Mouse (Mus musculus): ENCODE measurements around the gene Prkg1. TPM values are rescaled to one million over a fixed set of nuclear protein-coding genes. Genes with fewer than 3 reads are reported as not detected.

Gene Prkg1
- polyA plus RNA-seq, 1 experiment = 7.3 TPM

DNA sequence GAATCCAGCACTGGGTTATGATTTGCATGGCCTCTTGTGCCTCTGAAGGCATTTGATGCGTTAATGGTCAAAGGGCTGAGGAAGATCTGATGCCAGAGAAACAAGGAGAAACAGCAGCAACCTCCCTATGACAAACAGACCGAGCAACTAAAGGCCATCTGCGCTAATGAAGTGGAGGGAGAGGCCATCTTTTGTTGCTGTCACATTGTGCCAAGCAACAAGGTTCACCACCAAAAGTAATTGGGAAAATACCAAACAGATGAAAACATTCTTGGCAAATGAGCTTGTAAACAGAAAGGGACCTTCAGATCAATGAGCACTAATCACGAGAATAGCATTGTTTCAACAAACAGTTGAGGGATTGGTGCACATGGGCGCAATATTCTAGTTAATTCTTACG lies 1074.1 kb downstream of the Prkg1 start:
- no peak overlapping the region for H3K27ac ChIP-seq (ENCODE audit: insufficient read depth, low read length)
- 84% methylated on average over 6 of the region's 6 CpGs for WGBS
- DNase-seq = no peak
- H3K27me3 ChIP-seq (ENCODE audit: control insufficient read depth, insufficient read depth, low read length) = no peaks in the 10 kb centered on the region
- H3K4me1 ChIP-seq (ENCODE audit: control insufficient read depth, insufficient read depth, low read length) = no peaks in the 10 kb centered on the region
- TF ChIP-seq CTCF (IDR thresholded peaks at IDR 0.05; ENCODE audit: borderline replicate concordance, insufficient read depth, low read depth, low read length) (no peak), POLR2A (IDR thresholded peaks at IDR 0.05; ENCODE audit: borderline replicate concordance, insufficient read depth, low read length) (no peak)
- H3K4me3 ChIP-seq (replicated peaks; ENCODE audit: insufficient read depth, low read depth, low read length) = no peak overlapping the region

DNA sequence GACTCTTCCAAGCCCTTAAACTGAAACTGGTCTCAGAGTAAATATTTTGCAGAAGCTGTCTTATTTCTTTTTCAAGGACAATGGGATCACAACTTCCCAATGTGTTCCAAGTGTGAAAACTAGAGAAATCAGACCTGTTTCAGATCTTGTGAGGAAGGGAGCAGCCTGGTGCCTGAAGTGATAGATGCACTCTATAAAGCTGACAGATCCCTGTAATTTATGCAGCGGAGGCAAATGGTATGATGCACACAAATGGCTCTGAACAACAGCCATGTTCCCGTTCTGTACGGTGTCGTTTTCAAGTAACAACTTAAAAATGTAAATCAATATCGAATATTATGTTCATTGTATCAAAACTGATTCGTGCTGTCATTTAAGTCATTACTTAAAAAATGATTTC lies 1076.9 kb downstream of the Prkg1 start:
- H3K27me3 ChIP-seq (ENCODE audit: control insufficient read depth, insufficient read depth, low read length) = no peaks in the 10 kb centered on the region
- TF ChIP-seq CTCF (IDR thresholded peaks at IDR 0.05; ENCODE audit: borderline replicate concordance, insufficient read depth, low read depth, low read length) (no peak), POLR2A (IDR thresholded peaks at IDR 0.05; ENCODE audit: borderline replicate concordance, insufficient read depth, low read length) (no peak)
- whole genome bisulfite sequencing = 80% methylated on average over 6 of the region's 6 CpGs
- H3K4me1 ChIP-seq (ENCODE audit: control insufficient read depth, insufficient read depth, low read length) = no peaks in the 10 kb centered on the region
- DNase-seq = no peak
- no peak overlapping the region for H3K27ac ChIP-seq (ENCODE audit: insufficient read depth, low read length)
- no peak overlapping the region for H3K4me3 ChIP-seq (replicated peaks; ENCODE audit: insufficient read depth, low read depth, low read length)

DNA sequence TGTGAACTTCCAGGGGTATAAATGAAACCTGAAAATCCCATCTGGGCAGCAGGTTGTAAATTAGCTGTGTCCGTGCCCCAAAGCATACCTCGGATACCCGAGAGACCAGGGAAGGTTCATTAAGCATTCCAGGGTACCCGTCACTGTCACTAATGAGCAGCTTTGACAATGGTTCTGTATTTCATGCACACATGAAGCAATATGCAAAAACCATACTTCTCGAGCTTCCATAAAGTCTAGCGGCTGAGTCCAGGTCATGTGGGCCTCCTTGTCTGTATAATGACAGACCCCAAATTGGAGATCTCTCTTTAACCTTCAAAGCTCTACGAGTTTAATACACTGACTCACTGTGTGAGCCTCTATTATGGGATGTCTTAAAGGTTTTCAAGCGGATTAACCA lies 1088.5 kb downstream of the Prkg1 start:
- Histone ChIP-seq H3K27ac (ENCODE audit: insufficient read depth, low read length) (no peak overlapping the region), H3K27me3 (ENCODE audit: control insufficient read depth, insufficient read depth, low read length) (no peaks in the 10 kb centered on the region), H3K4me3 (replicated peaks; ENCODE audit: insufficient read depth, low read depth, low read length) (no peak overlapping the region), H3K4me1 (ENCODE audit: control insufficient read depth, insufficient read depth, low read length) (no peaks in the 10 kb centered on the region)
- WGBS = 61% methylated on average over 8 of the region's 8 CpGs
- no peak for DNase-seq
- TF ChIP-seq POLR2A (IDR thresholded peaks at IDR 0.05; ENCODE audit: borderline replicate concordance, insufficient read depth, low read length) = no peak
- TF ChIP-seq CTCF (IDR thresholded peaks at IDR 0.05; ENCODE audit: borderline replicate concordance, insufficient read depth, low read depth, low read length) = no peak

DNA sequence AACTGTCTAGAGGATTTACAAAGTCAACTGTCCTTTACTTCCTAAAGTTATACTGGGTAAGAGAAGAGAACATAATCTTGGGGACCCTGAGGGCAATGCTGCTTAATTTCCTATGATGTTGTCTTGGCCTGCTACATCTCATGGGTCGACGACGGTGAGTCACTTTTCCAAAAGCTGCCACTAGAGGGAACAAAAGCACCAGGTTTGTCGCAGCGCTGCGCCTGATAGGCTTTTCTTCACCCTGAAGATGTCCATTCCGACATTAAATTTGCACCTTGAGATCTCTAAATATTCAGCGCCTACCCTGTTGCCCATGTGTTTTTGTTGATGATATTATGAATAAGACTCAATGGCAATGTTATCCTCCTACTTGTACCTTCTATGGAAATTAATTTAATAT lies 1100.6 kb downstream of the Prkg1 start:
- peak; percentile 25 to 38 for DNase-seq
- no peak overlapping the region for H3K27ac ChIP-seq (ENCODE audit: insufficient read depth, low read length)
- H3K4me1 ChIP-seq (ENCODE audit: control insufficient read depth, insufficient read depth, low read length) = no peaks in the 10 kb centered on the region
- WGBS = 5% methylated on average over 8 of the region's 8 CpGs
- TF ChIP-seq CTCF (IDR thresholded peaks at IDR 0.05; ENCODE audit: borderline replicate concordance, insufficient read depth, low read depth, low read length) = peak; percentile 70
- TF ChIP-seq POLR2A (IDR thresholded peaks at IDR 0.05; ENCODE audit: borderline replicate concordance, insufficient read depth, low read length) = no peak
- no peak overlapping the region for H3K4me3 ChIP-seq (replicated peaks; ENCODE audit: insufficient read depth, low read depth, low read length)
- H3K27me3 ChIP-seq (ENCODE audit: control insufficient read depth, insufficient read depth, low read length) = no peaks in the 10 kb centered on the region; the same call in 1 of the 2 replicates

DNA sequence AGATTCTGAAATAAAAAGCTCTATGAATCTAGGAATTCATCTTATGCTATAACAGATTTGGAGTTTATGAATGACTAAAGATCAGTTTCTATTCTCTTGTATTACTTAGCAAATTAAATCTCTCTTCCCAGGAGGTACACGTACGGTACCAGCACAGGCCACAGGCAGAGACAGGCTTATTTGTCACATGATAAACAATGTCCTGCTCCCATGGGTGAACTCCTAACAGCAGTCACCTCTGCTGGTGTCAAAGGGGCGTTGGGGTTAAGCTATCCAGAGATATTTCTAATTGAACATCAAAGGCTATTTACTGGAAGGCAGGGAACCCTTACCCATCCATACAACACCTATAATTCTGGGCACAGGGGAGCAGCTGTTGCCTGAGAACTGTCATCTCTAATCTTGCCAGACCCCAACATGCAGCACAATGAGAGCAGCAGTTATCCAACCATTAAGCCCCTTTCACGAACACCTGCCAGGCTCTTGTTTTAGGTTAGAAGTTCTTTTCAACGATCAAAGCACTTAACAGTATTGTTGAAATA lies 1122.1 kb downstream of the Prkg1 start:
- WGBS = 23% methylated on average over 5 of the region's 5 CpGs
- Histone ChIP-seq H3K4me3 (replicated peaks; ENCODE audit: insufficient read depth, low read depth, low read length) (no peak overlapping the region), H3K27ac (ENCODE audit: insufficient read depth, low read length) (no peak overlapping the region), H3K4me1 (ENCODE audit: control insufficient read depth, insufficient read depth, low read length) (no peaks in the 10 kb centered on the region), H3K27me3 (ENCODE audit: control insufficient read depth, insufficient read depth, low read length) (no peaks in the 10 kb centered on the region)
- TF ChIP-seq POLR2A (IDR thresholded peaks at IDR 0.05; ENCODE audit: borderline replicate concordance, insufficient read depth, low read length) = no peak
- TF ChIP-seq CTCF (IDR thresholded peaks at IDR 0.05; ENCODE audit: borderline replicate concordance, insufficient read depth, low read depth, low read length) = no peak
- DNase-seq = no peak

DNA sequence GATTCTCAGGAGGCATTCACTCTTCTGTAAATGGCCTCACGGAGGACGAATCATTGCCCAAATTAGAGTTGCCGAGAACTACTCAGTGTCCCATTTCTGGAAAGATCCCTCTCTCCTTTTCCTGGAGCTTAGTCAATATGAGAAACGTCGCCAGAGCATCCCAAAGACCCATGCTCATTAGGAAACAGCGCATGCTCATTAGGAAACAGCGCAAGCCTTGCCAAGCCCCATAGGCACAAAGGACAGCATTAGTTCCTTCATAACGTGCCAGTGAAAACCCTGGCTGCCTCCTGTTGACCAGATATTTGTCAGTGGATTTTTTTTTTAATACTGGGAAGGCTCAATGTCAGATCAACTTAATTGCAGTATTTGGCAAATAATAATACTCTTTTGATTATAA lies 1127.4 kb downstream of the Prkg1 start:
- Histone ChIP-seq H3K4me1 (ENCODE audit: control insufficient read depth, insufficient read depth, low read length) (no peaks in the 10 kb centered on the region), H3K27ac (ENCODE audit: insufficient read depth, low read length) (no peak overlapping the region), H3K4me3 (replicated peaks; ENCODE audit: insufficient read depth, low read depth, low read length) (no peak overlapping the region), H3K27me3 (ENCODE audit: control insufficient read depth, insufficient read depth, low read length) (no peaks in the 10 kb centered on the region)
- no peak for DNase-seq
- TF ChIP-seq CTCF (IDR thresholded peaks at IDR 0.05; ENCODE audit: borderline replicate concordance, insufficient read depth, low read depth, low read length) = no peak
- no peak for TF ChIP-seq POLR2A (IDR thresholded peaks at IDR 0.05; ENCODE audit: borderline replicate concordance, insufficient read depth, low read length)
- 13% methylated on average over 8 of the region's 8 CpGs for WGBS

DNA sequence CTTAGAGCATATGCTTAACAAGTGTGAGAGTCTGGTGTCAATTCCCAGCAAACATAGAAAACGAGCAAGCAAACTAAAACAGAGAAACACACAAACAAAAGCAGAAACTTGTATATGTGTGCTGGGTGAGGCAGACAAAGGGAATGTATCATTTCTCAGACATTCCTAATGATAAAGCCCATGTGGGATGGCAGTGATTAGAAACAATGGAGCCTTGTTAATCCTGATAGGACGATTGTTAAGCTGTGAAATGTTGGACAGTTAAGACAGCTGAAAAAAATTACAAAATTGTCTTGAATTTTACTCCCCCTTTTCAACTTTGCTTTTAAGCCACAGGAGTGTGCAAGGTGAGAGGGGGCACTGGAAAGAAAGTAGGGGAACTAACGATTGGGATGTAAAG lies 1133.8 kb downstream of the Prkg1 start:
- H3K27ac ChIP-seq (ENCODE audit: insufficient read depth, low read length) = no peak overlapping the region
- no peak for DNase-seq
- H3K4me1 ChIP-seq (ENCODE audit: control insufficient read depth, insufficient read depth, low read length) = no peaks in the 10 kb centered on the region
- no peak overlapping the region for H3K4me3 ChIP-seq (replicated peaks; ENCODE audit: insufficient read depth, low read depth, low read length)
- H3K27me3 ChIP-seq (ENCODE audit: control insufficient read depth, insufficient read depth, low read length) = no peaks in the 10 kb centered on the region
- WGBS = 47% methylated on average over 3 of the region's 3 CpGs
- TF ChIP-seq POLR2A (IDR thresholded peaks at IDR 0.05; ENCODE audit: borderline replicate concordance, insufficient read depth, low read length) = no peak
- TF ChIP-seq CTCF (IDR thresholded peaks at IDR 0.05; ENCODE audit: borderline replicate concordance, insufficient read depth, low read depth, low read length) = no peak

DNA sequence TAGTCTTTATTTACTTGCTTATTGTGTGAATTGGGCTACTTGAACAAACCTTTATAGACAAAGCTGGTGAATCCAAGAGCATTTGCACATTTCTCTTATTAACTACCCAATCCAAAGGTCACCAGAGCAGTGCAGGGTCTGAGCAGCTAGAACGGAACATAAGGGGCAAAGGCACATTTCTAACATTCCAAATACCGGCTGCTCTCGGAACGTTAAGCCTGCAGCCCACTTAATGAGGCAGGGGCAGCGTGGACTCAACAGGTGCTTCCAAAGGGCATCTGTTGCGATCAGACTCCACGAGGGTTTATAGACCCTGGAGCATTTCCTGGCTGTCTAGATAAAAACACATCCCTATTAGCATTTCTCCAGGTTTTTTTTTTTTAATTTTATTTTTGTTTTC lies 1138.8 kb downstream of the Prkg1 start:
- no peaks in the 10 kb centered on the region for H3K27me3 ChIP-seq (ENCODE audit: control insufficient read depth, insufficient read depth, low read length)
- no peak for TF ChIP-seq CTCF (IDR thresholded peaks at IDR 0.05; ENCODE audit: borderline replicate concordance, insufficient read depth, low read depth, low read length)
- TF ChIP-seq POLR2A (IDR thresholded peaks at IDR 0.05; ENCODE audit: borderline replicate concordance, insufficient read depth, low read length) = no peak

More for the DNA sequence above, 1138.8 kb downstream of the Prkg1 start:
- Histone ChIP-seq H3K27ac (ENCODE audit: insufficient read depth, low read length) (no peak overlapping the region), H3K4me1 (ENCODE audit: control insufficient read depth, insufficient read depth, low read length) (no peaks in the 10 kb centered on the region), H3K4me3 (replicated peaks; ENCODE audit: insufficient read depth, low read depth, low read length) (no peak overlapping the region)
- no peak for DNase-seq
- WGBS = 43% methylated on average over 7 of the region's 7 CpGs

Measured in cerebellum, adult 2 months (tissue).